Mouse (Mus musculus): ENCODE results near the gene Grik3. TPM values are rescaled to one million over a fixed set of nuclear protein-coding genes. Genes with fewer than 3 reads are reported as not detected.

The Grik3 gene
- polyA plus RNA-seq, 1 experiment from 2014 or later: 0.16 TPM

DNA sequence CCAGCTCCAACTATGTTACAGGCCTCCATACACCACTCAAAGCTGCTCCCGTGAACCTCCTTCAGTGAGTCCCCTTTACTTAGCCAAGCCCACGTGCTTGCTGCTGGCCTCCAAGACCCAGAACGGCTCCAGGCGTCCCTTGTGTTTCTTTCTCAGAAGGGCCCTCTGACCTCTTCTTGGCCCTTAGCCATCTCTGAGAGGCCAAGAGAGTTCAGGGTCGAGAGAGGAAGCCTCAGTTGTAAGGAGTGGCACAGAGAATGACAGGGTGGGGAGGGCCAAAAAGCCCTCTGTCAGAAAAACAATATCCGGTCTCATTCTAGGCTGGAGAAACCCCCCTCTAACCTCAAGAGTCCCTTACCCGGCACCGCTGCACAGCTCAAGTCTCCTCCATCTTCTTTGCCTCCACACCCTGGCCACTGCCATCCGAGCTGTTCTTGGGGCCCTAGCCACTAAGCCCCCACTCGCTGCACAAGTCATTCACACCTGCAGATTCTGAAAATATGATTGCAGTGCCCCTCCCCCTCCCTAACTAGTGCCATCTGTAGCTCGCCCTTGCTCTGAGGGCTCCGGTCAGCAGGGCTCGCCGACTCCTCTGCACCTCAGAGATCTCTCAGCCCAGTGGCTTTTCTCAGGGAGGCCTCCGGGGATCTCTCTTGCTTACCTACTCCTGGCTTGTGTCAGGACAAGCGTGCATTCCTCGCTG, 73.7 kb downstream of the Grik3 start:
- no peak for ATAC-seq (replicated peaks; ENCODE audit: extremely low read depth, insufficient read depth, low FRiP score)
- Histone ChIP-seq H3K27me3 (ENCODE audit: control insufficient read depth, insufficient read depth, low read length) (peaks cover 2% of the 10 kb centered on the region; the same call in 1 of the 2 replicates), H3K27ac (ENCODE audit: low read length) (no peak overlapping the region), H3K9me3 (replicated peaks; ENCODE audit: control insufficient read depth, low read length) (no peaks in the 10 kb centered on the region), H3K4me1 (ENCODE audit: control insufficient read depth, insufficient read depth, low read length) (no peaks in the 10 kb centered on the region; the same call in 1 of the 2 replicates), H3K4me3 (ENCODE audit: low read length) (no peak overlapping the region), H3K36me3 (ENCODE audit: control insufficient read depth, insufficient read depth) (no peaks in the 10 kb centered on the region), H3K4me2 (ENCODE audit: low read depth, low read length) (no peak overlapping the region), H3K9ac (ENCODE audit: low read length) (no peak overlapping the region)
- whole genome bisulfite sequencing: 41% methylated on average over 17 of the region's 17 CpGs

- H3K4me3 ChIP-seq (ENCODE audit: low read length): no peak overlapping the region
- H3K4me2 ChIP-seq (ENCODE audit: low read depth, low read length): no peak overlapping the region
- no peak overlapping the region for H3K9ac ChIP-seq (ENCODE audit: low read length)
- no peak overlapping the region for H3K27ac ChIP-seq (ENCODE audit: low read length)
- ATAC-seq (replicated peaks; ENCODE audit: extremely low read depth, insufficient read depth, low FRiP score): no peak
- H3K36me3 ChIP-seq (ENCODE audit: control insufficient read depth, insufficient read depth): no peaks in the 10 kb centered on the region
- H3K9me3 ChIP-seq (replicated peaks; ENCODE audit: control insufficient read depth, low read length): no peaks in the 10 kb centered on the region
- peaks cover 5% of the 10 kb centered on the region for H3K27me3 ChIP-seq (ENCODE audit: control insufficient read depth, insufficient read depth, low read length)
- H3K4me1 ChIP-seq (ENCODE audit: control insufficient read depth, insufficient read depth, low read length): no peaks in the 10 kb centered on the region; the same call in 1 of the 2 replicates
- WGBS: 50% methylated on average over 8 of the region's 8 CpGs
Measured at GRCm38 (mm10) chr4:125565711-125566439, 75.4 kb downstream of the Grik3 start.

- no peak overlapping the region for H3K4me2 ChIP-seq (ENCODE audit: low read depth, low read length)
- WGBS: 85% methylated on average over 6 of the region's 6 CpGs
Measured at GRCm38 (mm10) chr4:125568210-125568609, 77.7 kb downstream of the Grik3 start.

GRCm38 (mm10) chr4:125571651-125572311, 81.3 kb downstream of the Grik3 start:
- Histone ChIP-seq H3K9ac (ENCODE audit: low read length) (no peak overlapping the region), H3K36me3 (ENCODE audit: control insufficient read depth, insufficient read depth) (no peaks in the 10 kb centered on the region), H3K9me3 (replicated peaks; ENCODE audit: control insufficient read depth, low read length) (no peaks in the 10 kb centered on the region), H3K4me3 (ENCODE audit: low read length) (no peak overlapping the region), H3K27me3 (ENCODE audit: control insufficient read depth, insufficient read depth, low read length) (peaks cover 28% of the 10 kb centered on the region), H3K4me2 (ENCODE audit: low read depth, low read length) (no peak overlapping the region), H3K27ac (ENCODE audit: low read length) (no peak overlapping the region), H3K4me1 (ENCODE audit: control insufficient read depth, insufficient read depth, low read length) (no peaks in the 10 kb centered on the region)
- 23% methylated on average over 12 of the region's 12 CpGs for WGBS
- ATAC-seq (replicated peaks; ENCODE audit: extremely low read depth, insufficient read depth, low FRiP score): no peak

More at GRCm38 (mm10) chr4:125568210-125568609, 77.7 kb downstream of the Grik3 start:
- Histone ChIP-seq H3K27ac (ENCODE audit: low read length) (no peak overlapping the region), H3K4me3 (ENCODE audit: low read length) (no peak overlapping the region), H3K9ac (ENCODE audit: low read length) (no peak overlapping the region), H3K9me3 (replicated peaks; ENCODE audit: control insufficient read depth, low read length) (no peaks in the 10 kb centered on the region), H3K4me1 (ENCODE audit: control insufficient read depth, insufficient read depth, low read length) (no peaks in the 10 kb centered on the region), H3K27me3 (ENCODE audit: control insufficient read depth, insufficient read depth, low read length) (peaks cover 16% of the 10 kb centered on the region), H3K36me3 (ENCODE audit: control insufficient read depth, insufficient read depth) (no peaks in the 10 kb centered on the region)
- no peak for ATAC-seq (replicated peaks; ENCODE audit: extremely low read depth, insufficient read depth, low FRiP score)

- no peak overlapping the region for H3K9ac ChIP-seq (ENCODE audit: low read length)
- H3K27me3 ChIP-seq (ENCODE audit: control insufficient read depth, insufficient read depth, low read length): peaks cover 28% of the 10 kb centered on the region
- no peaks in the 10 kb centered on the region for H3K9me3 ChIP-seq (replicated peaks; ENCODE audit: control insufficient read depth, low read length)
- no peak overlapping the region for H3K27ac ChIP-seq (ENCODE audit: low read length)
- ATAC-seq (replicated peaks; ENCODE audit: extremely low read depth, insufficient read depth, low FRiP score): no peak
- no peak overlapping the region for H3K4me3 ChIP-seq (ENCODE audit: low read length)
- H3K4me2 ChIP-seq (ENCODE audit: low read depth, low read length): no peak overlapping the region
- H3K4me1 ChIP-seq (ENCODE audit: control insufficient read depth, insufficient read depth, low read length): no peaks in the 10 kb centered on the region
- no peaks in the 10 kb centered on the region for H3K36me3 ChIP-seq (ENCODE audit: control insufficient read depth, insufficient read depth)
- WGBS: 9% methylated on average over 5 of the region's 5 CpGs
Measured at GRCm38 (mm10) chr4:125572312-125572663, 81.8 kb downstream of the Grik3 start.

DNA sequence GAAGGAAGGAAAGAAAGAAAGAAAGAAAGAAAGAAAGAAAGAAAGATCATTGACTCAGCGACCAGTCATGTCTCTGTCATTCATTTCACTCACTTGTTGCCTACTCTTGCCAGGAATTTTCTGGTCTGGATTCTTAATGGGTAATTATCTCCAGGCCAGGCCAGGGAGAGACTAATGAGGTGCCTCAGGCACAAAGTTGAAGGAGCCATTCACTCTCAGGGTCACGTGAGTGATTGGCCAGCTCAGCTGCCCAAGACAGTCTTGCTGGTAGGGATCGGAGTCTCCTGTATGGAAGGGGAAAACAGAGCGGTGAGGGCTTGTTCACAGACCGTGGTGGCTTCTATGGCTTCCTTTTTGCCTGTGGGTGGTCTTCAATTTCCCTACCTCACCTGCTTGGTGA, 82.5 kb downstream of the Grik3 start:
- no peak for ATAC-seq (replicated peaks; ENCODE audit: extremely low read depth, insufficient read depth, low FRiP score)
- Histone ChIP-seq H3K36me3 (ENCODE audit: control insufficient read depth, insufficient read depth) (no peaks in the 10 kb centered on the region), H3K4me1 (ENCODE audit: control insufficient read depth, insufficient read depth, low read length) (no peaks in the 10 kb centered on the region), H3K9ac (ENCODE audit: low read length) (no peak overlapping the region), H3K4me3 (ENCODE audit: low read length) (no peak overlapping the region), H3K27ac (ENCODE audit: low read length) (no peak overlapping the region), H3K9me3 (replicated peaks; ENCODE audit: control insufficient read depth, low read length) (no peaks in the 10 kb centered on the region), H3K4me2 (ENCODE audit: low read depth, low read length) (no peak overlapping the region), H3K27me3 (ENCODE audit: control insufficient read depth, insufficient read depth, low read length) (peaks cover 28% of the 10 kb centered on the region)
- 26% methylated on average over 5 of the region's 5 CpGs for WGBS

- Histone ChIP-seq H3K9ac (ENCODE audit: low read length) (no peak overlapping the region), H3K4me3 (ENCODE audit: low read length) (no peak overlapping the region), H3K4me1 (ENCODE audit: control insufficient read depth, insufficient read depth, low read length) (no peaks in the 10 kb centered on the region), H3K36me3 (ENCODE audit: control insufficient read depth, insufficient read depth) (no peaks in the 10 kb centered on the region), H3K9me3 (replicated peaks; ENCODE audit: control insufficient read depth, low read length) (no peaks in the 10 kb centered on the region), H3K27ac (ENCODE audit: low read length) (no peak overlapping the region), H3K27me3 (ENCODE audit: control insufficient read depth, insufficient read depth, low read length) (peaks cover 28% of the 10 kb centered on the region), H3K4me2 (ENCODE audit: low read depth, low read length) (no peak overlapping the region)
- 7% methylated on average over 11 of the region's 11 CpGs for WGBS
- ATAC-seq (replicated peaks; ENCODE audit: extremely low read depth, insufficient read depth, low FRiP score): no peak
Measured at GRCm38 (mm10) chr4:125573951-125574675, 83.6 kb downstream of the Grik3 start.

DNA sequence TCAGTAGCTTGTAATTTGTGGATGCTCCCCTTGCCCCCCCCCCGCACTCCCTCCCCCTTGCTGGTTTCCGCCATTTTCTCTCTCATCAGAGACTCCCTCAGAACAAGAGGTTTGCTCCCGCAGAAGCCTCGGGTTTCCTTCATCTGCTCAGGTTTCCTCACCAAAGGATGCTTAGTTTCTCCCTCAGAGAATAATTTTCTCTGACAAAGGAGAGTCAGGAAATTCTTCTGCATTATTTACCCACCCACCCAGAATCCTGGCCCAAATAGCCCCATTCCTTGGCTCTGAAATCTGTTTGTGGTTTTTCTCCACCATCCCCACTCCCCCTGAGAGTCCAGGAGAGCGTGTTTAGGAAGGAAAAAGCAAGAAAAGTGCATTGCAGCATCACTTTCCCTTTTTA, 89.8 kb downstream of the Grik3 start:
- Histone ChIP-seq H3K36me3 (ENCODE audit: control insufficient read depth, insufficient read depth) (no peaks in the 10 kb centered on the region), H3K4me2 (ENCODE audit: low read depth, low read length) (no peak overlapping the region), H3K4me1 (ENCODE audit: control insufficient read depth, insufficient read depth, low read length) (no peaks in the 10 kb centered on the region), H3K27me3 (ENCODE audit: control insufficient read depth, insufficient read depth, low read length) (no peaks in the 10 kb centered on the region), H3K9me3 (replicated peaks; ENCODE audit: control insufficient read depth, low read length) (no peaks in the 10 kb centered on the region), H3K9ac (ENCODE audit: low read length) (no peak overlapping the region), H3K27ac (ENCODE audit: low read length) (no peak overlapping the region), H3K4me3 (ENCODE audit: low read length) (no peak overlapping the region)
- 41% methylated on average over 5 of the region's 5 CpGs for WGBS
- no peak for ATAC-seq (replicated peaks; ENCODE audit: extremely low read depth, insufficient read depth, low FRiP score)
